In the genomic region with DNA sequence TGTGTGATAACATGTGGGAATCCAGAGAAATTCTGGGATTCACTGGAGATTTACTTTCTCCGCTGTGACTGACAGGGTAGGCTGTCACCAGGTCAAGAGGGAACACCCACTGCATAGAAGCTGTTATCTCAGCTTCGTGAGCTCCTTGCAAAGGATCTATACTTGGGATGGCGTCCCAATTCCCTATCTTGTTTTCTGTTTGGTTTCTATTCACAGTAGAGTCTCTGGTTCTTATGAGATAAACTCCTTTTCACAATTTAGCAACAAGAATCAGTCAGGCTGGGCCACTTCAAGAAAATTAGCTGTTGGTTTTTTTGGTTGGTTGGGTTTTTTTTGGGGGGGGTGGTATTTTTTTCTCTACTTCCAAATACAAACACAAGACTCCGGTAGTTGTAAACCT, we compare ENCODE assay signal across 27 mouse cellular contexts. TPM values are rescaled to one million over a fixed set of nuclear protein-coding genes. Genes with fewer than 3 reads are reported as not detected.
DNase-seq lines count a peak whose midpoint lies in the region; ATAC-seq and TF ChIP-seq lines count a peak whose summit lies in the region.
"Had no signal": no experiment of that assay in that cellular context is flagged by ENCODE, and none has a peak within 500 bp of the region (broad histone marks: within the 10 kb centered on the region; RNA-seq: fewer than 3 reads in every experiment).

No protein-coding gene starts in this region.

- no peaks in the 10 kb centered on the region for H3K79me2 ChIP-seq in heart, adult 2 months (replicated peaks; ENCODE audit: control insufficient read depth, insufficient read depth, low read length)

- no peak for ATAC-seq in heart, embryonic 11.5 days (replicated peaks; ENCODE audit: insufficient number of reproducible peaks, low FRiP score, low TSS enrichment)
- no peak for ATAC-seq in heart, embryonic 14.5 days (ENCODE audit: insufficient number of reproducible peaks, insufficient read depth, low FRiP score, low read depth)
- ATAC-seq in heart, postnatal 0 days (ENCODE audit: insufficient read depth, low read depth): no peak
- peak; percentile 44 for ATAC-seq in megakaryocyte-erythroid progenitor cell, adult 5-6 weeks (replicated peaks; ENCODE audit: low FRiP score, low TSS enrichment, poor library complexity, severe bottlenecking)
- ATAC-seq: activated CD4-positive, CD25-positive, alpha-beta regulatory T cell, adult 4 months; CD4-positive, CD25-positive, alpha-beta regulatory T cell, adult 4 months; forebrain, embryonic 13.5 days; forebrain, embryonic 16.5 days; hindbrain, postnatal 0 days; inflammation-experienced regulatory T-cells, adult 6 months; intestine, embryonic 16.5 days had no signal

- no peak for TF ChIP-seq EP300 in heart, adult 2 months (IDR thresholded peaks at IDR 0.05; ENCODE audit: insufficient read depth, low read depth, low read length)
- no peak for TF ChIP-seq EP300 in heart, postnatal 0 days (IDR thresholded peaks at IDR 0.05; ENCODE audit: low read depth)

- H3K9me3 ChIP-seq in heart, embryonic 11.5 days (replicated peaks; ENCODE audit: control insufficient read depth, low read length): peaks cover 2% of the 10 kb centered on the region; the same call in 1 of the 2 replicates
- peaks cover 5% of the 10 kb centered on the region; the same call in 1 of the 2 replicates for H3K9me3 ChIP-seq in heart, embryonic 14.5 days (ENCODE audit: control insufficient read depth, low read length)
- no peaks in the 10 kb centered on the region for H3K9me3 ChIP-seq in heart, postnatal 0 days (replicated peaks; ENCODE audit: control insufficient read depth, low read length)

- no peak for DNase-seq in heart, adult 2 months
- DNase-seq in heart, postnatal 25 days (ENCODE audit: low spot score): no peak
- DNase-seq in heart, postnatal 0 days (ENCODE audit: low spot score): no peak
- DNase-seq in heart, postnatal 36 days: no peak
- no peak for DNase-seq in urinary bladder, adult 2 months (ENCODE audit: low spot score)
- DNase-seq: adrenal gland, adult 8-10 months; adrenal gland, postnatal 25 days; cerebellum, adult 11-12 months; cerebellum, adult 8-10 months; cerebellum, postnatal 10 days; cerebellum, postnatal 36 days; gastrocnemius, postnatal 25 days; heart, postnatal 14 days; kidney, adult 18-20 months; kidney, adult 9 months had no signal

- H3K27me3 ChIP-seq in heart, embryonic 11.5 days (ENCODE audit: control insufficient read depth, insufficient read depth, low read length): no peaks in the 10 kb centered on the region
- no peaks in the 10 kb centered on the region for H3K27me3 ChIP-seq in heart, adult 2 months (ENCODE audit: control insufficient read depth, insufficient read depth, low read length)
- H3K27me3 ChIP-seq in heart, embryonic 14.5 days (ENCODE audit: control insufficient read depth, insufficient read depth, low read length): no peaks in the 10 kb centered on the region
- H3K27me3 ChIP-seq in heart, postnatal 0 days (ENCODE audit: control insufficient read depth, insufficient read depth, low read length): no peaks in the 10 kb centered on the region
- H3K27me3 ChIP-seq: forebrain, embryonic 13.5 days had no signal

- H3K9ac ChIP-seq in heart, embryonic 11.5 days (ENCODE audit: low read depth, low read length): no peak overlapping the region
- no peak overlapping the region for H3K9ac ChIP-seq in heart, adult 2 months (ENCODE audit: low read depth, low read length)
- H3K9ac ChIP-seq in heart, embryonic 14.5 days (ENCODE audit: low read length): peak overlapping the region; percentile 44; the same call in 1 of the 2 replicates
- no peak overlapping the region for H3K9ac ChIP-seq in heart, postnatal 0 days (replicated peaks; ENCODE audit: low read depth, low read length)
- H3K9ac ChIP-seq: forebrain, embryonic 13.5 days; hindbrain, embryonic 14.5 days had no signal

- no peak for TF ChIP-seq CTCF in heart, adult 2 months (IDR thresholded peaks at IDR 0.05)
- no peak for TF ChIP-seq CTCF in heart, postnatal 0 days (IDR thresholded peaks at IDR 0.05; ENCODE audit: low read depth)

- no peak overlapping the region for H3K27ac ChIP-seq in heart, embryonic 11.5 days (ENCODE audit: low read depth, low read length)
- H3K27ac ChIP-seq in heart, adult 2 months: no peak overlapping the region
- peak overlapping the region; percentile 63 to 68; a peak in 3 of 4 replicates for H3K27ac ChIP-seq in heart, embryonic 14.5 days (replicated peaks in 1 of 2; ENCODE audit: control insufficient read depth in 1 of 2, insufficient read depth in 1 of 2, low read depth in 2 of 2, low read length in 2 of 2)
- H3K27ac ChIP-seq in heart, postnatal 0 days (ENCODE audit: low read depth): peak overlapping the region; percentile 18; the same call in 1 of the 2 replicates
- H3K27ac ChIP-seq: forebrain, embryonic 10.5 days; forebrain, embryonic 13.5 days; hindbrain, embryonic 14.5 days; hindbrain, postnatal 0 days had no signal

- H3K4me3 ChIP-seq in heart, embryonic 11.5 days (ENCODE audit: low read depth, low read length): no peak overlapping the region
- H3K4me3 ChIP-seq in heart, adult 2 months: no peak overlapping the region
- no peak overlapping the region for H3K4me3 ChIP-seq in heart, embryonic 14.5 days (ENCODE audit: control insufficient read depth in 1 of 2, insufficient read depth in 1 of 2, low read depth in 1 of 2, low read length in 2 of 2)
- H3K4me3 ChIP-seq in heart, postnatal 0 days (ENCODE audit: low read depth, low read length): no peak overlapping the region
- H3K4me3 ChIP-seq: forebrain, embryonic 10.5 days; forebrain, embryonic 13.5 days had no signal

- TF ChIP-seq POLR2A in heart, adult 2 months (IDR thresholded peaks at IDR 0.05; ENCODE audit: insufficient read depth, low read depth, low read length): no peak

- peak overlapping the region; percentile 31 for H3K4me2 ChIP-seq in heart, embryonic 11.5 days
- peak overlapping the region; percentile 8; the same call in 1 of the 2 replicates for H3K4me2 ChIP-seq in heart, embryonic 14.5 days (ENCODE audit: low read length)
- no peak overlapping the region for H3K4me2 ChIP-seq in heart, postnatal 0 days (ENCODE audit: low read depth, low read length)
- H3K4me2 ChIP-seq: forebrain, embryonic 13.5 days; hindbrain, embryonic 14.5 days had no signal

- peaks cover 17% of the 10 kb centered on the region; the same call in 1 of the 2 replicates for H3K4me1 ChIP-seq in heart, embryonic 11.5 days (ENCODE audit: control insufficient read depth, insufficient read depth, low read length)
- peaks cover 3% of the 10 kb centered on the region for H3K4me1 ChIP-seq in heart, adult 2 months (ENCODE audit: control insufficient read depth, insufficient read depth, low read length)
- H3K4me1 ChIP-seq in heart, embryonic 14.5 days (ENCODE audit: control insufficient read depth in 2 of 2, insufficient read depth in 2 of 2, low read length in 2 of 2): peaks cover 2 to 41% of the 10 kb centered on the region in 2 experiments; a peak in 3 of 4 replicates
- H3K4me1 ChIP-seq in heart, postnatal 0 days (ENCODE audit: control insufficient read depth, insufficient read depth): peaks cover 7% of the 10 kb centered on the region
- H3K4me1 ChIP-seq: forebrain, embryonic 10.5 days; forebrain, embryonic 13.5 days had no signal

- no peaks in the 10 kb centered on the region for H3K36me3 ChIP-seq in heart, embryonic 11.5 days (ENCODE audit: control insufficient read depth, insufficient read depth, low read length)
- peaks cover 6% of the 10 kb centered on the region for H3K36me3 ChIP-seq in heart, adult 2 months (ENCODE audit: control insufficient read depth, insufficient read depth, low read length)
- peaks cover 19% of the 10 kb centered on the region; the same call in 1 of the 2 replicates for H3K36me3 ChIP-seq in heart, embryonic 14.5 days (ENCODE audit: control insufficient read depth, insufficient read depth, low read length)
- H3K36me3 ChIP-seq in heart, postnatal 0 days (replicated peaks; ENCODE audit: control insufficient read depth, insufficient read depth, low read length): 0 out of 2 replicates have a peak, but pooled peaks cover 3% of the 10 kb centered on the region
- H3K36me3 ChIP-seq: forebrain, embryonic 10.5 days had no signal

- intact Hi-C loops in heart, adult 2 months (cut with DNase I): loop anchor here (10.0 kb wide), 1 partner anchor 154 kb away; no protein-coding TSS in a partner anchor
- intact Hi-C loops in heart, postnatal 25 days (cut with DNase I): no loop called here
- intact Hi-C loops in heart, postnatal 36 days (cut with DNase I): no loop called here

- WGBS in heart, embryonic 11.5 days (ENCODE audit: insufficient replicate concordance): 29% methylated on average over 4 of the region's 4 CpGs
- WGBS in heart, adult 2 months: 48% methylated on average over 4 of the region's 4 CpGs
- WGBS in heart, embryonic 14.5 days: 26% methylated on average over 4 of the region's 4 CpGs
- WGBS in heart, postnatal 0 days: 29% methylated on average over 4 of the region's 4 CpGs

RNA-seq across cellular contexts. Expression of a gene that starts 7.2 kb away (rescaled TPM):
- polyA plus RNA-seq in heart, embryonic 11.5 days (2014; fragmentation: Nextera tagmentation; extraction: Ambion mirVana): 122 and 141 TPM in 2 replicates
- total RNA-seq in heart, adult 2 months (2021): 100 to 1,000 TPM; 135 to 147 TPM
- polyA plus RNA-seq in heart, adult 2 months (2012; rRNA removed): 115 and 143 TPM in 2 replicates
- polyA plus RNA-seq in heart, embryonic 14.5 days (2014; fragmentation: Nextera tagmentation; extraction: Ambion mirVana): 157 and 159 TPM in 2 replicates
- 100 to 1,000 TPM; 133 to 155 TPM for total RNA-seq in heart, postnatal 25 days (2021)
- 182 and 257 TPM in 2 replicates for total RNA-seq in heart, postnatal 0 days (2014; rRNA removed; ENCODE audit: low replicate concordance)
- polyA plus RNA-seq in heart, postnatal 0 days (2015; fragmentation: Nextera tagmentation; extraction: Ambion mirVana): 144 and 146 TPM in 2 replicates
- 100 to 1,000 TPM; 141 to 147 TPM for total RNA-seq in heart, postnatal 36 days (2021)
- total RNA-seq in megakaryocyte-erythroid progenitor cell, adult 5-6 weeks (2014; fragmentation: Nextera tagmentation): 1.9 TPM in 1 of 2 replicates, not detected in the other
- 1.7 and 2.0 TPM in 2 replicates for total RNA-seq in megakaryocyte-erythroid progenitor cell, adult 5-6 weeks (2017)
- 101 and 119 TPM in 2 replicates for polyA plus RNA-seq in urinary bladder, adult 2 months (2012; rRNA removed)

Comparison
In these comparisons a context has a peak if more than half of its experiments do, and no peak if none do; other contexts are left out.
1. H3K27ac ChIP-seq: peak in heart, embryonic 14.5 days (2 of 2) and heart, postnatal 0 days (single experiment); none in heart, embryonic 11.5 days (single experiment) and heart, adult 2 months (single experiment).
2. RNA of a gene that starts 7.2 kb away (total RNA-seq): 182 to 257 TPM in heart, postnatal 0 days, 133 to 155 TPM in heart, postnatal 25 days, 135 to 147 TPM in heart, adult 2 months and 141 to 147 TPM in heart, postnatal 36 days; 1.7 to 2.0 TPM in megakaryocyte-erythroid progenitor cell, adult 5-6 weeks; every median in the first group is over 10 times any median in the second.